Mouse (Mus musculus) hindbrain, embryonic 14.5 days (tissue): Measurements from ENCODE around the gene Lemd2. TPM values are rescaled to one million over a fixed set of nuclear protein-coding genes. Genes with fewer than 3 reads are reported as not detected.
"Not testable (repeated sequence)": the region's sequence is repeated elsewhere in the genome, so short reads cannot be mapped to it uniquely, and the experiment has no call there.

ENCODE experiments used
- ATAC-seq: fragments of 200-750 bp; cut with Nextera tagmentation; 2 replicates; pipeline ENCODE4 v1.8.0; 2017; ENCODE audit warnings: moderate number of reproducible peaks, mild to moderate bottlenecking, moderate TSS enrichment, moderate library complexity; ENCODE audit not compliant: low FRiP score
- DNase-seq: peaks from one replicate; pipeline ENCODE4 v3.0.0-alpha.2; 2015; ENCODE audit warnings: low spot score
- H3K27ac ChIP-seq: fragments of 300-500 bp; sonication (generic); 2 replicates; pipeline ENCODE4 v1.5.1; 2014; ENCODE audit warnings: mild to moderate bottlenecking, moderate library complexity
- H3K27me3 ChIP-seq: fragments of 300-500 bp; sonication (generic); 2 replicates; pipeline ENCODE4 v1.6.1; 2014; ENCODE audit warnings: mild to moderate bottlenecking, low read length, mixed read lengths; ENCODE audit not compliant: control insufficient read depth, insufficient read depth
- H3K36me3 ChIP-seq: fragments of 300-500 bp; sonication (generic); replicated peaks from 2 replicates; pipeline ENCODE4 v1.6.1; 2014; ENCODE audit not compliant: control insufficient read depth, insufficient read depth
- H3K4me1 ChIP-seq: fragments of 300-500 bp; sonication (generic); replicated peaks from 2 replicates; pipeline ENCODE4 v1.6.1; 2014; ENCODE audit warnings: antibody characterized with exemption, low read length, mixed read lengths; ENCODE audit not compliant: control insufficient read depth, insufficient read depth
- H3K4me2 ChIP-seq: fragments of 300-500 bp; sonication (generic); replicated peaks from 2 replicates; pipeline ENCODE4 v1.6.1; 2014; ENCODE audit warnings: mild to moderate bottlenecking, moderate library complexity
- H3K4me3 ChIP-seq: fragments of 300-500 bp; sonication (generic); replicated peaks from 2 replicates; pipeline ENCODE4 v1.5.1; 2014; ENCODE audit warnings: mild to moderate bottlenecking, low read length
- H3K9ac ChIP-seq: fragments of 300-500 bp; sonication (generic); 2 replicates; pipeline ENCODE4 v1.6.1; 2014
- H3K9me3 ChIP-seq: fragments of 300-500 bp; sonication (generic); 2 replicates; pipeline ENCODE4 v1.6.1; 2016; ENCODE audit warnings: low read length; ENCODE audit not compliant: control insufficient read depth
- WGBS: fragments of 180-500 bp; shearing (Covaris S2); extraction: QIAGEN DNeasy Blood & Tissue Kit; methylation state at CpG from one replicate; pipeline ENCODE4 v1.1.7; 2014; 5-methylcytosine and 5-hydroxymethylcytosine counted together
- polyA plus RNA-seq: library from polyadenylated mRNA; unstranded; fragments of >200 nt; fragmentation: Nextera tagmentation; extraction: Ambion mirVana; gene quantifications from 2 replicates; pipeline ENCODE4 v1.2.1, GENCODE M21; 2014

Lemd2 gene
- polyA plus RNA-seq, 1 experiment from 2014 or later = 24.3 TPM

DNA sequence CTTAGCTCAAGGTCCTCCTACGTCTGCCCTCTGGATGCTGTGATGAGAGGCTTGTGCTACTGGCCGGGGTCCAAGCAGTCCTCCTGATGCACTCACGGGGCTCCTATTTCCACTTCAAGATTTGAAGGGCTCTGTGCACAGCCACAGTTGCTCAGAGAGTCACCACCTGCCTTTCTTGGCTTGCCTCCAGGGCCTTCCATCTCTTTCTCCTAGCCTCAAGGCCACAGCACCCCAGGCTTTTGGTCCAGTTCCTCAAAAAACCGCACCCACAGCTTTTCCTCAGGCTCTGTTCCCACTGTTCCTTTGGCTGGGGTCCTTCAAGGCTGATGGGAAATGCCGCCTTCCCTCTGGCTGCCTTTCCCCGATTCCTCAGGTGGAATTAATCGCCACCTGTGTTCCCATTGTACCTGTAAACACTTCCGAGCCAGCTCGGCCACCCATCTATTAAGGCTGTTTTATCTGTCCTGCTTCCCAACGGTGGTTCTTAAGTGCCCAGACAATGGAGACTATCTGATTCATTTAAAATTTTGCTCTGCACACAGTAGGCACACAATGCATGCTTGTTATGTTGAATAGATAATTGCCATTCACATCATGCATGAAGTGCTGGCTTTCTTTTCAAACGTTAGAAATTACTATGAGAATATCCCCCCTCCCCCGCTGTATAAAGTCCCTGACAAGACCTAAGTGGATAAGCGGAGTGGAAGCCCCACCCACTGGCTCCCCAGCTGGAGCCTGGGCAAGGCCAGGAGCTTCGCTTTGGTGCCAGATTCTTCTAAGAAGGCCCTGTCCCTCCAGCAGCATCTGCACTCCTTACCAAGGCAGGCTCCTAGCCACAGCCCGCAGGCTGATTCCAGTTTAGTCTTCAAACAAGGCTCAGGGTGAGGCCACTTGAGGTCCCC lies 36.5 kb upstream of the Lemd2 start:
- no peak overlapping the region for H3K4me3 ChIP-seq
- no peak overlapping the region for H3K9ac ChIP-seq
- DNase-seq = peak; percentile 60
- no peaks in the 10 kb centered on the region for H3K9me3 ChIP-seq
- H3K27me3 ChIP-seq = no peaks in the 10 kb centered on the region
- no peak overlapping the region for H3K27ac ChIP-seq
- WGBS = 32% methylated on average over 15 of the region's 15 CpGs
- ATAC-seq = 0 out of 2 replicates have a peak, but pooled peaks have one; percentile 49
- no peak overlapping the region for H3K4me2 ChIP-seq
- no peaks in the 10 kb centered on the region for H3K36me3 ChIP-seq
- H3K4me1 ChIP-seq = peaks cover 9% of the 10 kb centered on the region; the same call in 1 of the 2 replicates

GRCm38 (mm10) chr17:27239941-27240340 lies 35.7 kb upstream of the Lemd2 start:
- DNase-seq (no peak), ATAC-seq (no peak)
- H3K4me1 ChIP-seq = peaks cover 9% of the 10 kb centered on the region; the same call in 1 of the 2 replicates
- H3K9ac ChIP-seq = no peak overlapping the region
- no peaks in the 10 kb centered on the region for H3K27me3 ChIP-seq
- H3K36me3 ChIP-seq = no peaks in the 10 kb centered on the region
- no peak overlapping the region for H3K4me2 ChIP-seq
- H3K9me3 ChIP-seq = no peaks in the 10 kb centered on the region
- 88% methylated on average over 5 of the region's 5 CpGs for WGBS
- H3K4me3 ChIP-seq = no peak overlapping the region
- H3K27ac ChIP-seq = no peak overlapping the region

DNA sequence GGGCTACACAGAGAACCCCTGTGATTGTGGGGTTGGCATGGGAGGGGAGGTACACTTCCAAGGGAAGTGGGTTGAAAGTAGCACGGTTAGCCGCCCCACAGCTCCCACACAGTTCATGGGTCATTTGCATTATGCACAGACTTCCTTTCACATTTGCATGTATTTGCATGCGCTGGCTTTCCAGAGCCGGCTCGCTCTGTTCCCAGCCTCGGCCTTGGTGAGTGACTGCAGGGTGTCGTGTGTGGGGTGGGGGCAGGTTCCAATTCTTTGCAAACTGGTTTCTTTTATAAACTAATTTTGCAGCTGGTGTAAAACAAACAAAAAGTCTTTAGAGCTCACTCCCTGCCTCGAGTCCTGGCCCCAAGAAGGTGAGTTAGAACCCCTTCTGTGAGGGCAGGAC lies 34.4 kb upstream of the Lemd2 start:
- H3K4me2 ChIP-seq = no peak overlapping the region
- DNase-seq (no peak), ATAC-seq (no peak)
- H3K27me3 ChIP-seq = no peaks in the 10 kb centered on the region
- H3K4me3 ChIP-seq = no peak overlapping the region
- H3K4me1 ChIP-seq = peaks cover 9% of the 10 kb centered on the region; the same call in 1 of the 2 replicates
- H3K9ac ChIP-seq = no peak overlapping the region
- H3K9me3 ChIP-seq = no peaks in the 10 kb centered on the region
- H3K36me3 ChIP-seq = no peaks in the 10 kb centered on the region
- H3K27ac ChIP-seq = no peak overlapping the region
- 20% methylated on average over 8 of the region's 8 CpGs for WGBS

- 84% methylated on average over 8 of the region's 8 CpGs for WGBS
- Histone ChIP-seq H3K9me3 (no peaks in the 10 kb centered on the region), H3K4me2 (no peak overlapping the region), H3K27me3 (no peaks in the 10 kb centered on the region), H3K4me1 (peaks cover 9% of the 10 kb centered on the region; the same call in 1 of the 2 replicates), H3K27ac (no peak overlapping the region), H3K36me3 (no peaks in the 10 kb centered on the region), H3K4me3 (no peak overlapping the region), H3K9ac (no peak overlapping the region)
- ATAC-seq (no peak), DNase-seq (no peak)
Measured at GRCm38 (mm10) chr17:27237731-27238130, 33.5 kb upstream of the Lemd2 start.

GRCm38 (mm10) chr17:27233298-27233697 lies 29.0 kb upstream of the Lemd2 start:
- Histone ChIP-seq H3K27ac (no peak overlapping the region), H3K9ac (no peak overlapping the region), H3K9me3 (no peaks in the 10 kb centered on the region), H3K4me2 (no peak overlapping the region), H3K36me3 (no peaks in the 10 kb centered on the region), H3K27me3 (no peaks in the 10 kb centered on the region), H3K4me3 (no peak overlapping the region), H3K4me1 (peaks cover 17% of the 10 kb centered on the region)
- ATAC-seq (no peak), DNase-seq (no peak)
- WGBS = 85% methylated on average over 7 of the region's 7 CpGs

DNA sequence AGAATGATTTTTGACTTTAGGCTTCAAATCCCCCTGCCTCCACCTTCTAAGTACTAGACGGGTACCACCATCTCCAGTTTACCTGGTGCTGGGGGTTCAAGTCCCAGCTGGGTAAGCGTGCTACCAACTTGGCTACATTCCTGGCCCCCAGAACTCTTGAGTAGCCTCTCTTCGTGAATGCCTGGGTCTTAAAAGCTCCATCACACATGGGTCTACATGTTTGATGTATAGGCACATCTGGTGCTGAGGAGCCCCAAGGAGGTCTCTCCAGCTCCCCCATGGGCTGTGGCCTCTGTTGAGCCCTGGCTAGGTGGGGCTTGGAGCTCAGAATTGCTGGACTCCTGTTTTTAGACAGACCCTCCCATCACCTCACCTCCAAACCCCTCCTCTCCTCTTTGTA lies 27.9 kb upstream of the Lemd2 start:
- H3K4me2 ChIP-seq = no peak overlapping the region
- no peak for ATAC-seq

DNA sequence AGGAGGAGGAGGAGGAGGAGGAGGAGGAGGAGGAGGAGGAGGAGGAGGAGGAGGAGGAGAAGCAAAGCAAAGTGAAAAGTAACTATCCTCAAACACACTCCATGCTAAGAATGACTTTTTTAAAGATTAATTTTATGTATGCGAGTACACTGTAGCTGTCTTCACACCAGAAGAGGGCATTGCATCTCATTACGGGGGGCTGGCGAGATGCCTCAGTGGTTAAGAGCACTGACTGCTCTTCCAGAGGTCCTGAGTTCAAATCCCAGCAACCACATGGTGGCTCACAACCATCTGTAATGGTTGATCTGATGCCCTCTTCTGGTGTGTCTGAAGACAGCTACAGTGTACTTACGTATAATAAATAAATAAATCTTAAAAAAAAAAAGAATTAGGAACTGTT lies 27.3 kb upstream of the Lemd2 start:
- peaks cover 25% of the 10 kb centered on the region for H3K4me1 ChIP-seq
- not testable (repeated sequence) for ATAC-seq, H3K9ac ChIP-seq, H3K4me3 ChIP-seq, DNase-seq, H3K27ac ChIP-seq, H3K36me3 ChIP-seq, H3K4me2 ChIP-seq, H3K9me3 ChIP-seq, H3K27me3 ChIP-seq
- 94% methylated on average over 4 of the region's 4 CpGs for WGBS

More for the DNA sequence above, 27.9 kb upstream of the Lemd2 start:
- no peak for DNase-seq
- Histone ChIP-seq H3K27ac (no peak overlapping the region), H3K4me3 (no peak overlapping the region), H3K9me3 (no peaks in the 10 kb centered on the region), H3K9ac (no peak overlapping the region), H3K4me1 (peaks cover 25% of the 10 kb centered on the region), H3K27me3 (no peaks in the 10 kb centered on the region), H3K36me3 (no peaks in the 10 kb centered on the region)
- WGBS = 88% methylated on average over 3 of the region's 3 CpGs

DNA sequence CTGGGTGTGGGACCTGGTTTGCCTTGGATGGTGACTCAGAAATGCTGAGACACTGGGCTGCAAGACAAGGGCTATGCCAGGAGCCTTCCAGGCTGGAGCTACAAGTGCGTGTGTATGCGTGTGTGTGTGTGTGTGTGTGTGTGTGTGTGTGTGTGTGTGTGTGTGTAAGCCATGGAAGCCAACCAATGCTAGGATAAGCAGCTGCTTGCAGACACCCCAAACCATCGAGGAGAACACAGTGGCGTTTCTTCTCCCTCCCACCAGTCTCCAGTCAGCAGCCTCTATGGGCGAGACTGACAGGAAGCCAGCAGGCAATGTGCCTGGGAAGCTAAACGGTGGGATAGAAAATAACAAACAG lies 26.9 kb upstream of the Lemd2 start:
- ATAC-seq (no peak), DNase-seq (no peak)
- no peak overlapping the region for H3K4me3 ChIP-seq
- no peaks in the 10 kb centered on the region for H3K9me3 ChIP-seq
- no peaks in the 10 kb centered on the region for H3K36me3 ChIP-seq
- no peak overlapping the region for H3K27ac ChIP-seq
- WGBS = 58% methylated on average over 6 of the region's 6 CpGs
- H3K4me2 ChIP-seq = no peak overlapping the region
- H3K4me1 ChIP-seq = peaks cover 25% of the 10 kb centered on the region
- no peaks in the 10 kb centered on the region for H3K27me3 ChIP-seq
- no peak overlapping the region for H3K9ac ChIP-seq

DNA sequence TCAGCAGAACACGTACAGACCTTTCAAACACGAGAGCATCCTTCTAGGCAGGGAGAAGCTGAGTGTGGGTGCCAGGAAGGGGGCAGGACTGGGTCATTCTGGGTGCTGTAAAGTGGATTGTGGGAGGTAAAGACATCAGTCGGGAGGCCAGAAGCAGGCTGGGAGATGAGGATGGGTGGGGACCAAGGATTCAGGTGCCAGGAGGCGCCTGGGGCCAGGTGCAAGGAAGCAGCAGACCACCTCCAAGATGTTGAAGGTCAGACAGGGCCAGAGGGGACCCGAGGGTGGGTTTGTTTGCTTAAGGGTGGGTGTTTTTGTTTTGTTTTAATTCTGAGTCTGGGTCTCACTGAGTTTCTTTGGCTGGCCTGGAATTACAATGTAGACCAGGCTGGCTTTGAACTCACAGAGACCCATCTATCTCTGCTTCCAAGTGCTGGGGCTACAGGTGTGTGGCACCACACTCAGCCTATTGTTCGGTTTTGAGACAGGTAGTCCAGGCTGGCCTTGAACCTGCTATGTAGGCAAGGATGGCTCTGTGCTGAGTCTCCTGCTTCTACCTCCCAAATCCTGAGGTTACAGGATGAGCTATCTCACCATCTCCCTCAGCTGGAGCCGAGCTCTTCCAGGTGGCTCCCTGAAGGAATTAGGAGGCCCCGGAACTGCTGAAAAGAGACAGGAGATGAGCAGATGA lies 26.3 kb upstream of the Lemd2 start:
- no peaks in the 10 kb centered on the region for H3K27me3 ChIP-seq
- no peak overlapping the region for H3K4me3 ChIP-seq
- 59% methylated on average over 8 of the region's 8 CpGs for WGBS
- H3K36me3 ChIP-seq = no peaks in the 10 kb centered on the region
- no peak overlapping the region for H3K9ac ChIP-seq
- DNase-seq (no peak), ATAC-seq (no peak)
- H3K4me2 ChIP-seq = no peak overlapping the region
- H3K4me1 ChIP-seq = peaks cover 25% of the 10 kb centered on the region
- no peaks in the 10 kb centered on the region for H3K9me3 ChIP-seq
- no peak overlapping the region for H3K27ac ChIP-seq
